Mouse (Mus musculus) hindbrain, embryonic 16.5 days (tissue): ENCODE measurements around the gene Auts2. TPM values are rescaled to one million over a fixed set of nuclear protein-coding genes. Genes with fewer than 3 reads are reported as not detected.
A peak's percentile ranks its signal among the peaks of the same experiment; 100 is the strongest.

Source experiments
- ATAC-seq: fragments of 200-750 bp; cut with Nextera tagmentation; 2 replicates; pipeline ENCODE4 v1.8.0; 2017; ENCODE audit warnings: moderate TSS enrichment, moderate library complexity
- H3K27ac ChIP-seq: fragments of 300-500 bp; sonication (generic); 2 replicates; pipeline ENCODE4 v1.5.1; 2014; ENCODE audit warnings: low read depth, mild to moderate bottlenecking, control low read depth, low read length, moderate library complexity
- H3K27me3 ChIP-seq: fragments of 300-500 bp; sonication (generic); replicated peaks from 2 replicates; pipeline ENCODE4 v1.6.1; 2014; ENCODE audit warnings: low read length; ENCODE audit not compliant: control insufficient read depth, insufficient read depth
- H3K36me3 ChIP-seq: fragments of 300-500 bp; sonication (generic); 2 replicates; pipeline ENCODE4 v1.6.1; 2014; ENCODE audit warnings: mild to moderate bottlenecking, low read length, moderate library complexity, mixed read lengths; ENCODE audit not compliant: control insufficient read depth, insufficient read depth
- H3K4me1 ChIP-seq: fragments of 300-500 bp; sonication (generic); 2 replicates; pipeline ENCODE4 v1.6.1; 2014; ENCODE audit warnings: low read depth, low read length; ENCODE audit not compliant: control insufficient read depth, insufficient read depth
- H3K4me2 ChIP-seq: fragments of 300-500 bp; sonication (generic); 2 replicates; pipeline ENCODE4 v1.6.1; 2014; ENCODE audit warnings: mild to moderate bottlenecking, low read length, control low read depth, moderate library complexity
- H3K4me3 ChIP-seq: fragments of 300-500 bp; sonication (generic); 2 replicates; pipeline ENCODE4 v1.5.1; 2014; ENCODE audit warnings: mild to moderate bottlenecking, low read length, control low read depth, moderate library complexity
- H3K9ac ChIP-seq: fragments of 300-500 bp; sonication (generic); 2 replicates; pipeline ENCODE4 v1.6.1; 2014; ENCODE audit warnings: low read depth, mild to moderate bottlenecking, control low read depth, low read length, moderate library complexity
- H3K9me3 ChIP-seq: fragments of 300-500 bp; sonication (generic); 2 replicates; pipeline ENCODE4 v1.6.1; 2014; ENCODE audit warnings: mild to moderate bottlenecking, low read length, moderate library complexity; ENCODE audit not compliant: control insufficient read depth
- WGBS: fragments of 180-500 bp; shearing (Covaris S2); extraction: QIAGEN DNeasy Blood & Tissue Kit; methylation state at CpG from one replicate; pipeline ENCODE4 v1.1.7; 2014; 5-methylcytosine and 5-hydroxymethylcytosine counted together
- polyA plus RNA-seq: library from polyadenylated mRNA; unstranded; fragments of >200 nt; fragmentation: Nextera tagmentation; extraction: Ambion mirVana; gene quantifications from 2 replicates; pipeline ENCODE4 v1.2.1, GENCODE M21; 2015

Auts2 gene
- polyA plus RNA-seq, 1 experiment from 2014 or later: 43.2 TPM

DNA sequence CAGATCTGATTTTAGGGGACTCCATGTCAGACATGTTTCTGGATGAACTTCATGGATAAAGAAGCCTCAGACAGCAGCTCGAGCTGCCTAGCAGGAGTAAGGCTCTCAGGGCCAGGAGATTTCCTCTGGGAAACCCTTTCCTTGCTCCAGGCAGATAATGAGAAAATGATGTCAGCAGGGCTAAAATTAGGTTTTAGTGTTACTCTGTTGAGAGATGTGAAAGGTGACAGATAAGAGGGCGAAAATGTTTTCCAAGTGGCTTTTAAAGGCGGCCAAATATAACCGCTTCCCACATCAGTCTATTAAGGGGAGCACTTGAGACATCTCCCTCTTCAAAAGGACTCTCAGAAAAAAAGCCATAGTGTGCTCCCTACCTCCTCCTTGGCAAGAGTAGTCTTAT is 1025.5 kb downstream of the Auts2 start:
- peaks cover 21% of the 10 kb centered on the region for H3K4me1 ChIP-seq
- H3K27ac ChIP-seq: no peak overlapping the region
- H3K9me3 ChIP-seq: no peaks in the 10 kb centered on the region
- WGBS: 63% methylated on average over 4 of the region's 4 CpGs
- H3K36me3 ChIP-seq: no peaks in the 10 kb centered on the region
- H3K4me2 ChIP-seq: no peak overlapping the region
- no peak overlapping the region for H3K4me3 ChIP-seq
- no peak for ATAC-seq
- H3K27me3 ChIP-seq: no peaks in the 10 kb centered on the region
- H3K9ac ChIP-seq: no peak overlapping the region

DNA sequence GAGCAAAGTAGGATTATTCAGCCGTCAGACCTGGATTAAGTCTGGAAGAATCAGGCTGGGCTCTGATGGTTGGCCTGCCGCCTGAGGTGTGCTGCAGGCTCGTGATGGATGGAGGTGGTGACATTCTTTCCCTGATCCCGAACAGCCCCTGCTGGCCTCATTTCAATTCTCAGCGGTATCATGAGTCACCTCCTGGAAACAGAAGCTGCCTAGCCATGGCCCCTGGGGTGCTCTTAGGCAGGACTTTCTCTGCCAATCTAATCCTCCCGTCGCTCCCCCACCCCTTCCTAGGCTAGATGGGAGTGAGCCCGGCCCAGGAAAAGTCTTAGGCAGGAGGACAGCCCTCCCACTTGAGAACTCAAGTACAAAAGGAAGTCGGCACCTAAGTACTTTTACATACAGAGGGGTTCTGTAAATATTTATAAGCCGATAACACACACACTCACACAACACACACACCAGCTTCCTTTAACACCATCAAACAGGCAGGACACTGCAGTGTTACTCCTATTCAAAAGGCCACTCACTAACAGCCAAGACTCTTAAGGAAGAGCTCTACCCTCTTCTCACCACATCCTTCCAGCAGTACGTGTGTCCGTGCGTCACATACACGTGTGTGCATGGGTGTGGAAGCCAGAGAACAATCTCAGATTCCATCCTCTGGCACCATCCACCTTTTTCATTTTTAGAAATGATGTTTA is 1027.3 kb downstream of the Auts2 start:
- H3K36me3 ChIP-seq: no peaks in the 10 kb centered on the region
- no peak overlapping the region for H3K4me2 ChIP-seq
- ATAC-seq: peak; percentile 28; the same call in 1 of the 2 replicates
- no peaks in the 10 kb centered on the region for H3K9me3 ChIP-seq
- 25% methylated on average over 14 of the region's 14 CpGs for WGBS
- H3K4me3 ChIP-seq: no peak overlapping the region
- no peak overlapping the region for H3K27ac ChIP-seq
- H3K9ac ChIP-seq: no peak overlapping the region
- H3K27me3 ChIP-seq: no peaks in the 10 kb centered on the region
- H3K4me1 ChIP-seq: peaks cover 21% of the 10 kb centered on the region

DNA sequence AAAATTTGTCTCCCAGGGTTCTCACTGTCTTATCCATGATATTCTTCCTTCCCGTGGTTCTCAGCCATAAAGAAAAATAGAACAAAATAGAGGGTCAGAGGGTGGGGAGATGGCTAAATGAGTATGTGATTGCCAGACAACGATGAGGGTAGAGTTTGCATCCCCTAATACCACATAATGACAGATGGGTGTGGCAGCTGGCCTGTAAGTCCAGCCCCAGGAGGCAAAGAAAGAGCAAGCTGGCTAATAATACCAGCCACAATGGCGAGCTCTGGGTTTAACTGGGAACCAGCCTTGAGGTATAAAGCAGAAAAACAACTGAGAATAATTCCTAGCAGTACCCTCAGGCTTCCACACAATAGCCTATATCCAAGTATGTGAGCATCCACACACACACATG is 1029.4 kb downstream of the Auts2 start:
- no peak overlapping the region for H3K27ac ChIP-seq
- no peaks in the 10 kb centered on the region for H3K9me3 ChIP-seq
- no peak for ATAC-seq
- peaks cover 21% of the 10 kb centered on the region for H3K4me1 ChIP-seq
- no peaks in the 10 kb centered on the region for H3K36me3 ChIP-seq
- H3K9ac ChIP-seq: no peak overlapping the region
- no peak overlapping the region for H3K4me2 ChIP-seq
- 36% methylated on average over 3 of the region's 3 CpGs for WGBS
- no peak overlapping the region for H3K4me3 ChIP-seq
- no peaks in the 10 kb centered on the region for H3K27me3 ChIP-seq

DNA sequence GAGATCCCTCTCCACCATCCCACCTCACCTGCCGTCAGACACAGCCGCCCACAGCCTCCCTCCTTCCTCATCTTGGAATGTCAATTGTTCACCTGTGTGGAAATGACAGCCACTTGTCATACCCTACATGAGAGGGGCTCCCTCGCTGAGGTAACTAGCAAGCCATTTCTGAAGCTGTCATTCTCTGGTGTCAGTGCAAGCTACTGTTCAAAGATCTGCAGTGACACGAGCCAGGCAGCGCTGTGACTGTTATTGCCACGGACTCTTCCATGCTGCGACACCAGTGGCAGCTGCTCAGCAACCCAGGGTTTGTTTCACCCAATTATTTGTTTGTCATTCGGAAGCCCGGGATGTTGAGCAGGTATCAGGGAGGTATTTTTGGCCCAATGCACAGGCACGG is 1030.5 kb downstream of the Auts2 start:
- no peak overlapping the region for H3K27ac ChIP-seq
- H3K27me3 ChIP-seq: no peaks in the 10 kb centered on the region
- no peaks in the 10 kb centered on the region for H3K36me3 ChIP-seq
- 75% methylated on average over 10 of the region's 10 CpGs for WGBS
- ATAC-seq: 0 out of 2 replicates have a peak, but pooled peaks have one; percentile 4
- H3K4me1 ChIP-seq: peaks cover 13% of the 10 kb centered on the region
- H3K4me2 ChIP-seq: no peak overlapping the region
- no peak overlapping the region for H3K9ac ChIP-seq
- H3K4me3 ChIP-seq: no peak overlapping the region
- H3K9me3 ChIP-seq: no peaks in the 10 kb centered on the region

DNA sequence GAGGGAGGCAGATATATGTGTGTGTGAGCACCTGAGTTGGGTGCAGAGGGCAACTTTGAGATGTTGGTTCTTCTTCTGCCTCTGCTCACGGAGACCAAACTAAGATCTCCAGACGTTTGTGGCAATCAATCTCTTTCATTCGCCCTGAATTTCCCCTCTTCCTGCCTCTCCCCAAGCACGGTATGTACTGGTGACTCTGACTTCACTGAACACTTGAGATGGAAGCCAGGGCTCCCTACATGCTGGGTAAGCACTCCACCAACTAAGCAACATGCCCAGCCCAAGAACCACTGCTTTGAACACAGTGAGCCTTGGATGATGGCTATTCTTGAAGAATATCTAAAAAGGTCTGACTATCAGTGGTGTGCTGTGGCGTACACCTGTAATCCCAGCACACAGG is 1032.5 kb downstream of the Auts2 start:
- Histone ChIP-seq H3K9ac (no peak overlapping the region), H3K4me3 (no peak overlapping the region), H3K27me3 (no peaks in the 10 kb centered on the region), H3K9me3 (no peaks in the 10 kb centered on the region), H3K36me3 (no peaks in the 10 kb centered on the region), H3K4me1 (peaks cover 3% of the 10 kb centered on the region; the same call in 1 of the 2 replicates), H3K4me2 (no peak overlapping the region), H3K27ac (no peak overlapping the region)
- no peak for ATAC-seq
- WGBS: 78% methylated on average over 5 of the region's 5 CpGs

DNA sequence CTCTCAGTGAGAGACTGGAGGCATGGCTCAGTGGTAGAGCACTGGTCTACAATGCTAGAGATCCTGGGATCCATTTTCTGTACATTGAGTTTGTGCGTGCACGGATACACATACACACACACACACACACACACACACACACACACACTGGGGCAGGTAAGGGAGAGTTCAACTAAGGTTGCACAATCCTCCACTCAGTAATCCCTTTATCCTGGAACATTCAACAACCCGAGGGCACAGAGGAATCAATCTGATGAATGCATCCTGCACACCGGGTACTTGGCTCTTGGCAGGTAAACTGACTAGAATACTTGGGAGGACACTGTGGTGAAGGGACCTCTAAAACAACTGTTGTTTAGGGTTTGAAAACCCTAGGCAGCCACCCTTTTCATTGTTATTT is 1033.8 kb downstream of the Auts2 start:
- Histone ChIP-seq H3K4me3 (no peak overlapping the region), H3K4me2 (no peak overlapping the region), H3K36me3 (no peaks in the 10 kb centered on the region), H3K9me3 (no peaks in the 10 kb centered on the region), H3K4me1 (no peaks in the 10 kb centered on the region), H3K27ac (no peak overlapping the region), H3K27me3 (no peaks in the 10 kb centered on the region), H3K9ac (no peak overlapping the region)
- 89% methylated on average over 4 of the region's 4 CpGs for whole genome bisulfite sequencing
- ATAC-seq: no peak

DNA sequence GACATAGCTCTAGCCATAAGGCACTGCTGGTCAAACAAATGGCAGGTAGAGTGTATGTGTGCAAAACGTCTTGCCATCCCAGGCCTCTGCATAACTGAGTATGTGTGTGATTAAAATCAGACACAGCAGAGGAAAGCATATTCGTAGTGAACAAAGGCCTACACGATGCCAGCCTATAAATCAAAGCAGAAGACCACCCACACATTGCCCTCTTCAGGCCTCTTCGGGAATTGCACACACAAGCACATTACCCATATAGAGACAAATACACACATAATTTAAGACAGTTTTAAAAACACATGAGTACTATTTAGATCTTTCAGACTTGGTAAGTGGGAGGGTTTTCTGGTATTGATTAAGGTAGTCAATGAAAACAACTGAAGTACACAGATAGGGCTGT is 1044.3 kb downstream of the Auts2 start:
- no peak overlapping the region for H3K27ac ChIP-seq
- ATAC-seq: no peak
- no peak overlapping the region for H3K4me3 ChIP-seq
- H3K27me3 ChIP-seq: no peaks in the 10 kb centered on the region
- 92% methylated on average over 4 of the region's 4 CpGs for WGBS
- no peak overlapping the region for H3K9ac ChIP-seq
- no peaks in the 10 kb centered on the region for H3K9me3 ChIP-seq
- H3K4me1 ChIP-seq: no peaks in the 10 kb centered on the region; the same call in 1 of the 2 replicates
- no peaks in the 10 kb centered on the region for H3K36me3 ChIP-seq
- H3K4me2 ChIP-seq: no peak overlapping the region

DNA sequence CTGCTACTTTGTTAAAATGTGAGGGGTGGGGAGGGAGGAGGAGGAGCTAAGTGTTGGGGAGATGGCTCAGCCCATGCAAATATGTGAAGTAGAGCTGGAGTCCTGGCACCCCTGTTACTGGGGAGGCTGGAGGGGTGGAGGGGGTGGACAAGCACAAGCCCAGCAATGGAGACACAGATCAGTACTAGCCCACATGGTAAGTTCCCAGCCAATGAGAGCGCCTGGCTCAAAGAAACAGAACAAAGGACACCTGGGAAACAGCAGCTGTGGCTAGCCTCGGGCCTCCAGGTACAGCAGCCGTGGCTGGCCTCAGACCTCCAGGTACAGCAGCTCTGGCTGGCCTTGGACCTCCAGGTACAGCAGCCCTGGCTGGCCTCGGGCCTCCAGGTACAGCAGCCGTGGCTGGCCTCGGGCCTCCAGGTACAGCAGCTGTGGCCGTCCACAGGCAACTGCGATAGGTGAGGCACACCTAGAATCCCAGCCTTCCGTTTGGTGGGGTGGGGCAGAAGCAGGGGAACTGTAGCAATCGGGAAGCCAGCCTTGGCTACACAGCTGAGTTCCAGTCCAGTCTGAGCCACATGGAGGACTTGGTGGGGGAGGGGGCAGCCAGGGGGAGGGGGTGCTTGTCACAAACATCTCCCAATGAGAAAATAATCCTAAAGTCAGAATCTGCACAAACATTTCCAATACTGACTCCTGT is 1046.5 kb downstream of the Auts2 start:
- Histone ChIP-seq H3K4me2 (no peak overlapping the region), H3K36me3 (no peaks in the 10 kb centered on the region), H3K4me1 (peaks cover 3% of the 10 kb centered on the region), H3K4me3 (no peak overlapping the region), H3K27ac (no peak overlapping the region), H3K27me3 (no peaks in the 10 kb centered on the region), H3K9me3 (no peaks in the 10 kb centered on the region), H3K9ac (no peak overlapping the region)
- WGBS: 95% methylated on average over 10 of the region's 10 CpGs
- ATAC-seq: 0 out of 2 replicates have a peak, but pooled peaks have one; percentile 37

DNA sequence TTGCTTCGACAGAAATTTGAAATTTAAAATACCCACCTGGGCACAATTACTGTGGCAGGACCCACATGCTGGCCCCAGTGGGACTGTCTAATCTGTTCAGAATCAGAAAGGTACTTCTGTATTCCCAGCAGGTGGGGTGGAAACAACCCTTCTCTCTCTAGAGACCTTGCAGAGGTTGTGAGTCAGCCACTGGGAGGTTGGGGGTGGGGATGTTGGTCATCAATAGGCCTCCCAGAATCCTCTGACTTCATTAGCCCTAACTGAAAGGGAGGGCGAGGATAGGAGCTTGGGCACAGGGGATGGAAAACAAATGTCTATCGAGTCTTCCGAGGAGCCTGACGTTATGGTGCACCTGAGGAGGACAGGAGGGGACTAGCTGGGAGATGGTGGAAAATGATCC is 1048.6 kb downstream of the Auts2 start:
- Histone ChIP-seq H3K9me3 (no peaks in the 10 kb centered on the region), H3K9ac (no peak overlapping the region), H3K27ac (no peak overlapping the region), H3K36me3 (no peaks in the 10 kb centered on the region), H3K4me3 (no peak overlapping the region), H3K4me2 (no peak overlapping the region), H3K4me1 (peaks cover 4% of the 10 kb centered on the region), H3K27me3 (no peaks in the 10 kb centered on the region)
- WGBS: 77% methylated on average over 5 of the region's 5 CpGs
- ATAC-seq: no peak
